Mouse (Mus musculus) C2C12 (cell line): ENCODE results near the gene Arpc3.
"Not testable (repeated sequence)": the region's sequence is repeated elsewhere in the genome, so short reads cannot be mapped to it uniquely, and the experiment has no call there.

Experiments used
- CTCF ChIP-seq: IDR thresholded peaks from one replicate; pipeline ENCODE4 v1.5.1; 2011; ENCODE audit not compliant: control insufficient read depth, insufficient read depth, insufficient read length
- USF1 ChIP-seq: IDR thresholded peaks from one replicate; pipeline ENCODE4 v1.6.1; 2011; ENCODE audit warnings: low read depth, mild to moderate bottlenecking, control low read depth, moderate library complexity

- TF ChIP-seq USF1, CTCF: not testable (repeated sequence)
Measured at GRCm38 (mm10) chr5:122420676-122421075, 29.0 kb downstream of the Arpc3 start.
